In the genomic region with DNA sequence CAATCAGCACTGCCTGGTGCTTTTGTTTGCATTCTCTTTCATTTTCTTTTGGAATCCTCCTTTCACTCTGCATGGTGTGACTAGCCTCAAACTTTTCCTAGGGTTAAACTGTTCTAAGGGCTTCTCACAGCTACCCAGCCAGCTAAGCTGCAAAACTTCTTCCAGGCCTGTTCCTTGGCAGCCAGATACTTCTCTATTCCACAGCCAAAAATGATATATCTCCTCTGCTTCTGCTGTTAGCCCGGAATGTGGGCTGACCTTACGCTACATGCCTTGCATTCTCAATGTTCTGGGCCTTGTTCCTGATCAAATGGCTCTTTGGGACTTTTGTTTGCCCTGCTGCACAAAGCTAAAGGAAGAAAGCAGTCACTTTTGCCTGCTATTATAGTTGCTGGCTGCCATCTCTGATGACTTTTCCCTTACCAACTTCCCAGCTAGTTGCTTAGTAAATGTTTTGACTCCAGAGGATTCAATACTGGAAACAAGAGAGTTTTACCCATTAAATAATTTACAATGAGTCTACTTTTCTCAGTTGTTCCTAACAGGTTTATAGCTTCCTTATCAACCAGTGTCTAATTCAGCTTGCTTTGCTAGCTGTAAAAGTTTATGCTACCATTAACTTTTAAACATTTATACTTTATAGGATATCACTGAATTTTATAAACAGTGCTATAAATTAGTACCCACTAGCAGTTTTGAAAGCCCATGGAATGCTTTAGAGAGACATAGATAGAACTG, we compare ENCODE assay signal across 9 mouse cellular contexts.
DNase-seq lines count a peak whose midpoint lies in the region; ATAC-seq and TF ChIP-seq lines count a peak whose summit lies in the region.
"Had no signal": no experiment of that assay in that cellular context is flagged by ENCODE, and none has a peak within 500 bp of the region (broad histone marks: within the 10 kb centered on the region; RNA-seq: fewer than 3 reads in every experiment).

No protein-coding gene starts in this region.

- H3K27ac ChIP-seq in liver, adult 2 months (replicated peaks; ENCODE audit: insufficient read depth, low read depth, low read length), result no peak overlapping the region
- no peak overlapping the region for H3K27ac ChIP-seq in liver, postnatal 0 days (ENCODE audit: low read depth)
- H3K27ac ChIP-seq in embryonic facial prominence, embryonic 13.5 days, result peak overlapping the region; percentile 61
- H3K27ac ChIP-seq in stomach, embryonic 15.5 days, result peak overlapping the region; percentile 63

- H3K9ac ChIP-seq in liver, adult 2 months (ENCODE audit: low read depth, low read length), result no peak overlapping the region
- no peak overlapping the region for H3K9ac ChIP-seq in liver, postnatal 0 days (replicated peaks)
- H3K9ac ChIP-seq in embryonic facial prominence, embryonic 13.5 days, result no peak overlapping the region
- no peak overlapping the region for H3K9ac ChIP-seq in stomach, embryonic 15.5 days

- no peaks in the 10 kb centered on the region; the same call in 1 of the 2 replicates for H3K4me1 ChIP-seq in liver, adult 2 months (ENCODE audit: control insufficient read depth, insufficient read depth, low read length)
- H3K4me1 ChIP-seq in liver, postnatal 0 days (ENCODE audit: insufficient read depth), result no peaks in the 10 kb centered on the region
- H3K4me1 ChIP-seq in embryonic facial prominence, embryonic 13.5 days, result peaks cover 10% of the 10 kb centered on the region
- no peaks in the 10 kb centered on the region; the same call in 1 of the 2 replicates for H3K4me1 ChIP-seq in stomach, embryonic 15.5 days

- peak; percentile 33 for DNase-seq in liver, adult 2 months (ENCODE audit: extremely low read depth, low read depth, low spot score)
- no peak for DNase-seq in liver, postnatal 0 days
- DNase-seq in heart, postnatal 36 days, result peak; percentile 13 to 35
- DNase-seq in kidney, postnatal 36 days, result peak; percentile 6 to 14
- DNase-seq in right cerebral cortex, postnatal 25 days, result no peak
- no peak for DNase-seq in right cerebral cortex, postnatal 36 days (ENCODE audit: low spot score in 2 of 2)

- no peak overlapping the region for H3K4me2 ChIP-seq in liver, postnatal 0 days (ENCODE audit: low read depth, low read length)
- no peak overlapping the region for H3K4me2 ChIP-seq in embryonic facial prominence, embryonic 13.5 days
- no peak overlapping the region for H3K4me2 ChIP-seq in stomach, embryonic 15.5 days

- H3K79me2 ChIP-seq in liver, adult 2 months (ENCODE audit: control insufficient read depth, insufficient read depth, low read length), result no peaks in the 10 kb centered on the region

- H3K27me3 ChIP-seq in liver, adult 2 months (ENCODE audit: control insufficient read depth, insufficient read depth, low read length), result no peaks in the 10 kb centered on the region
- no peaks in the 10 kb centered on the region for H3K27me3 ChIP-seq in liver, postnatal 0 days (ENCODE audit: insufficient read depth, low read length)
- no peaks in the 10 kb centered on the region for H3K27me3 ChIP-seq in embryonic facial prominence, embryonic 13.5 days
- no peaks in the 10 kb centered on the region for H3K27me3 ChIP-seq in stomach, embryonic 15.5 days (replicated peaks)

- H3K4me3 ChIP-seq in liver, adult 2 months (ENCODE audit: insufficient read depth, low read depth, low read length), result no peak overlapping the region
- no peak overlapping the region for H3K4me3 ChIP-seq in liver, postnatal 0 days (ENCODE audit: low read depth, low read length)
- no peak overlapping the region for H3K4me3 ChIP-seq in embryonic facial prominence, embryonic 13.5 days
- no peak overlapping the region for H3K4me3 ChIP-seq in stomach, embryonic 15.5 days (replicated peaks)

- intact Hi-C loops in heart, postnatal 36 days (cut with DNase I), result no loop called here

- no peaks in the 10 kb centered on the region for H3K9me3 ChIP-seq in liver, postnatal 0 days (ENCODE audit: low read length)
- no peaks in the 10 kb centered on the region for H3K9me3 ChIP-seq in embryonic facial prominence, embryonic 13.5 days
- H3K9me3 ChIP-seq in stomach, embryonic 15.5 days, result no peaks in the 10 kb centered on the region
- H3K9me3 ChIP-seq: G1E had no signal

- ATAC-seq in liver, postnatal 0 days, result no peak
- no peak for ATAC-seq in embryonic facial prominence, embryonic 13.5 days (ENCODE audit: insufficient number of reproducible peaks, insufficient read depth, low FRiP score, low TSS enrichment, low read depth)
- ATAC-seq in stomach, embryonic 15.5 days (ENCODE audit: insufficient read depth, low FRiP score, low read depth), result peak; percentile 56; the same call in 1 of the 2 replicates

- TF ChIP-seq CTCF in liver, adult 2 months (IDR thresholded peaks at IDR 0.05; ENCODE audit: low read depth, low read length), result no peak
- TF ChIP-seq CTCF in liver, postnatal 0 days (IDR thresholded peaks at IDR 0.05; ENCODE audit: low read depth), result no peak

- WGBS in liver, adult 2 months, result 52% methylated on average over 2 of the region's 2 CpGs
- 49% methylated on average over 2 of the region's 2 CpGs for WGBS in liver, postnatal 0 days (ENCODE audit: insufficient replicate concordance)
- 50% methylated on average over 2 of the region's 2 CpGs for WGBS in embryonic facial prominence, embryonic 13.5 days
- 16% methylated on average over 2 of the region's 2 CpGs for WGBS in stomach, embryonic 15.5 days

- H3K36me3 ChIP-seq in liver, adult 2 months (ENCODE audit: control insufficient read depth, insufficient read depth, low read length), result no peaks in the 10 kb centered on the region
- H3K36me3 ChIP-seq in liver, postnatal 0 days (replicated peaks; ENCODE audit: insufficient read depth, low read length), result no peaks in the 10 kb centered on the region
- H3K36me3 ChIP-seq in embryonic facial prominence, embryonic 13.5 days, result peaks cover 5% of the 10 kb centered on the region; the same call in 1 of the 2 replicates
- H3K36me3 ChIP-seq in stomach, embryonic 15.5 days, result no peaks in the 10 kb centered on the region
- H3K36me3 ChIP-seq: G1E had no signal

- no peak for TF ChIP-seq POLR2A in liver, adult 2 months (IDR thresholded peaks at IDR 0.05; ENCODE audit: extremely low read depth, insufficient read depth, low read length)

- no peak for TF ChIP-seq EP300 in liver, postnatal 0 days (IDR thresholded peaks at IDR 0.05; ENCODE audit: low read depth)

Comparison
In these comparisons a context has a peak if more than half of its experiments do, and no peak if none do; other contexts are left out.
1. DNase-seq: peak in liver, adult 2 months (single experiment), heart, postnatal 36 days (2 of 2) and kidney, postnatal 36 days (2 of 2); none in liver, postnatal 0 days (single experiment), right cerebral cortex, postnatal 25 days (single experiment) and right cerebral cortex, postnatal 36 days (0 of 2).
2. H3K27ac ChIP-seq: peak in embryonic facial prominence, embryonic 13.5 days (single experiment) and stomach, embryonic 15.5 days (single experiment); none in liver, adult 2 months (single experiment) and liver, postnatal 0 days (single experiment).